Mouse (Mus musculus) C2C12 (cell line): ENCODE data around the gene Mccc1. TPM values are rescaled to one million over a fixed set of nuclear protein-coding genes. Genes with fewer than 3 reads are reported as not detected.

ENCODE experiments used
- H3K27me3 ChIP-seq: one replicate; pipeline ENCODE4 v1.6.1; 2011; ENCODE audit not compliant: control insufficient read depth, insufficient read depth, insufficient read length
- H3K36me3 ChIP-seq: one replicate; pipeline ENCODE4 v1.6.1; 2011; ENCODE audit not compliant: control insufficient read depth, insufficient read depth
- H3K4me3 ChIP-seq: one replicate; pipeline ENCODE4 v1.5.1; 2011; ENCODE audit warnings: mild to moderate bottlenecking, control low read depth; ENCODE audit not compliant: poor library complexity, insufficient read depth, severe bottlenecking
- H3K79me2 ChIP-seq: one replicate; pipeline ENCODE4 v1.6.1; 2011; ENCODE audit not compliant: control insufficient read depth, insufficient read depth
- H3K79me3 ChIP-seq: one replicate; pipeline ENCODE4 v1.6.1; 2011; ENCODE audit warnings: low read depth, control low read depth
- H3ac ChIP-seq: one replicate; pipeline ENCODE3; 2011; ENCODE audit warnings: low read depth; ENCODE audit not compliant: control insufficient read depth, insufficient read length
- CEBPB ChIP-seq: IDR thresholded peaks from one replicate; pipeline ENCODE4 v1.6.1; 2011; ENCODE audit warnings: low read depth, mild to moderate bottlenecking, control low read depth, moderate library complexity
- CTCF ChIP-seq: IDR thresholded peaks from one replicate; pipeline ENCODE4 v1.5.1; 2011; ENCODE audit not compliant: control insufficient read depth, insufficient read depth, insufficient read length
- FOSL1 ChIP-seq: IDR thresholded peaks from one replicate; pipeline ENCODE4 v1.8.0; 2011; ENCODE audit warnings: mild to moderate bottlenecking, low read length; ENCODE audit not compliant: poor library complexity, insufficient read depth, severe bottlenecking
- MAX ChIP-seq: IDR thresholded peaks from one replicate; pipeline ENCODE4 v1.6.1; 2011; ENCODE audit warnings: mild to moderate bottlenecking, control low read depth
- MYOD1 ChIP-seq: IDR thresholded peaks from one replicate; pipeline ENCODE4 v1.6.1; 2011; ENCODE audit warnings: low read depth; ENCODE audit not compliant: control insufficient read depth, insufficient read length
- MYOG ChIP-seq: IDR thresholded peaks from one replicate; pipeline ENCODE4 v1.6.1; 2011; ENCODE audit not compliant: control insufficient read depth, insufficient read length; ENCODE audit errors: extremely low read depth
- USF1 ChIP-seq: IDR thresholded peaks from one replicate; pipeline ENCODE4 v1.6.1; 2011; ENCODE audit warnings: low read depth, mild to moderate bottlenecking, control low read depth, moderate library complexity
- long read RNA-seq, 2 experiments: library from polyadenylated mRNA; unstranded; transcript quantifications; one replicate each; pipeline ENCODE4 v2.0.0; 2019 to 2020
- polyA plus RNA-seq: library from polyadenylated mRNA; unstranded; fragments of >200 nt; fragmentation: generic; extraction: Trizol; gene quantifications from one replicate; pipeline ENCODE4 v1.2.1, GENCODE M21; 2012; ENCODE audit warnings: missing spikeins

The Mccc1 gene
- 8.1 TPM for polyA plus RNA-seq
- long read RNA-seq, experiment 1, transcript Mccc1-201 (19 exons, 2,455 nt), result major isoform, 9 of 11 reads
- long read RNA-seq, experiment 1, partial matches to known transcripts, result 0 of 11 reads
- long read RNA-seq, experiment 1, other reads (novel, unspliced or antisense), result 2 of 11 reads
- long read RNA-seq, experiment 2, transcript Mccc1-201 (19 exons, 2,455 nt), result major isoform, 106 of 123 reads
- long read RNA-seq, experiment 2, partial matches to known transcripts, result 3 of 123 reads
- long read RNA-seq, experiment 2, other reads (novel, unspliced or antisense), result 14 of 123 reads

DNA sequence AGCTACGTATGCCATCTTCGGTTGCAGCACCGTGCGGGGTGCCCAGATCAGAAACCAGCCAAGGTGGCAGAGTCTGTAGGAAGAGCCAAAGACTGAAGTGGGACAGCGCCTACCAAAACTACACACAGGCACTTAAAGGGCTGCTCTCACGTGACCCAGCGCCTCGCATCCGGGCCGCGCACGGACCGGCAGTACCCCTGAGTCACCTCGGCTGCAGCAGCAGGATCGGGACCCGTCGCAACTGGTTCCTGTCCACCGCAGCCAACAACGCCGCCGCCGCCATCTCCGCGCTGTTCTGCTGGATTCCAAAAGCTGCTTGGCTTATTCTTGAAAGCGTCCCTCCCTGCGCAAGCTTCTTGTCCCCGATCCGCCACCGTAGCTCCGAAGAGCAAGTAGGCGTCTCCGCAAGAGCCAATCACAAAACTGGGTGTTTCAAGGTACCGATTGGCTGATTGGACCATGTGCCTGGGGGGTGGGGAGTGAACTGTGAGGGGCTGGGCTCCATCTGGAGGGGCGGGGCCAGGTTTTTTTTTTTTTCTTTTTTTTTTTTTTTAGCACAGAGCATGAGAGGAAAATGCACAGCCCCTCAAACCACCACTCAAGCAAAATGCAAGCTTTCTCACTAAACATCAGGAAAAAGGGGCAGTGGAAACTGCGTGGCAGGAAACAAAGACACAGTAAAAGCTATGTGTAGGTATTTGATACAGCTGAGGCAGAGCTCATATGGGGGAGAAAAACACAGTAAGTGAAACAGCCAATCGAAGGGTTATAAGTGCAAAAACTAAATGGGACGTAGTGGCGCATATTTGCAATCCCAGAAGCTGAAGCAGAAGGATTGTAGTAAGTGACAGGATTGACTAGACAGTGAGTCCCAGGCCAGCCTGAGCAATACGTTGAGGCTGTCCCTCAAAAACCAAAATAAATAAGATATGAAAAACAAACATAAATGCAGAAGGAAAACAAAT lies at the start of gene Mccc1:
Gene Mccc1, minus strand, starts transcription at position 404 of the 965 bp plus-strand sequence.
- Histone ChIP-seq H3ac (peak within 1 kb of the TSS; percentile 97), H3K36me3 (no peaks in the 10 kb centered on the region), H3K79me3 (no peaks in the 10 kb centered on the region), H3K4me3 (peak within 1 kb of the TSS; percentile 51), H3K27me3 (no peaks in the 10 kb centered on the region), H3K79me2 (peaks cover 7% of the 10 kb centered on the region)
- no peak for TF ChIP-seq MAX
- TF ChIP-seq MYOD1, result no peak
- TF ChIP-seq CEBPB, result no peak
- peak; percentile 87 for TF ChIP-seq USF1

DNA sequence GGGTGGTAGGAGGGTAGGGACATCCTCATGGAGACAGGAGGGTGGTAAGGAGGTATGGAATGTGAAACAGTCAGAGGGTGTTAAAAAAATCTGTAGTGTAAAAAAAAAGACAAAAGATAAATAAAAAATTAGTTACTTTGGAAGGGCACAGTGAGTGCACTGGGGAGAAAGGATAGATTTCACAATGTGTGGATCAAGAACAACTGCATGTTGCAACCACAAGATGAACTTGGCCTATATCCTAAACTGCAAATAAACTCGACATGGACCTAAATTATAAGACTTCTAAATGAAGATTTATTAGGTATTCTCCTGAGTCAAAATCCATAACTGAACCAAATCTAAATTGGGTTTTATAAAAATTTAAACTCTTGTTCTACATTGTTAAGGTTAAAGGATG lies 48.6 kb upstream of the Mccc1 start:
- peaks cover 7% of the 10 kb centered on the region for H3K27me3 ChIP-seq
- no peak overlapping the region for H3K4me3 ChIP-seq
- no peak for TF ChIP-seq MYOG
- TF ChIP-seq FOSL1, result no peak
- no peak for TF ChIP-seq CEBPB
- TF ChIP-seq MAX, result no peak
- no peak for TF ChIP-seq CTCF
- TF ChIP-seq USF1, result no peak
- TF ChIP-seq MYOD1, result no peak
- no peaks in the 10 kb centered on the region for H3K79me2 ChIP-seq
- H3K79me3 ChIP-seq, result no peaks in the 10 kb centered on the region
- H3ac ChIP-seq, result no peak overlapping the region
- H3K36me3 ChIP-seq, result no peaks in the 10 kb centered on the region

DNA sequence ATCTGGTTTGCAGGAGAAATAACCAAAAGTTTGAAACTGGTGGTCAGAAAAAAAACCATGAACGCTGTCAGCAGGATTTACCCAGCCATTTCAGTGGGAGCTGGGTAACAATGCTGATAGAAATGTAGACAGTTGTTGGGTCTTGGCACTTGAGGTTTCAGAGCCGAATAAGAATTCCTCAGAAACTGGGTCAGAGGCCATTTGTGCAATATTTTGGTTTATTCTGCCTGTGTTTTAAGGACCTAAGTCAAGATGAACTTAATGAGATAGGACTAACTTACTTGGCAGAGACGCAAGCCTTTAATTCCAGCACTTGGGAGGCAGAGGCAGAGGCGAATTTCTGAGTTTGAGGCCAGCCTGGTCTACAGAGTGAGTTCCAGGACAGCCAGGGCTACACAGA lies 44.6 kb upstream of the Mccc1 start:
- Histone ChIP-seq H3K4me3 (no peak overlapping the region), H3K79me2 (no peaks in the 10 kb centered on the region), H3K27me3 (no peaks in the 10 kb centered on the region), H3ac (no peak overlapping the region), H3K79me3 (no peaks in the 10 kb centered on the region), H3K36me3 (no peaks in the 10 kb centered on the region)
- TF ChIP-seq MYOD1 (no peak), MAX (no peak), FOSL1 (no peak), MYOG (no peak), USF1 (no peak)

DNA sequence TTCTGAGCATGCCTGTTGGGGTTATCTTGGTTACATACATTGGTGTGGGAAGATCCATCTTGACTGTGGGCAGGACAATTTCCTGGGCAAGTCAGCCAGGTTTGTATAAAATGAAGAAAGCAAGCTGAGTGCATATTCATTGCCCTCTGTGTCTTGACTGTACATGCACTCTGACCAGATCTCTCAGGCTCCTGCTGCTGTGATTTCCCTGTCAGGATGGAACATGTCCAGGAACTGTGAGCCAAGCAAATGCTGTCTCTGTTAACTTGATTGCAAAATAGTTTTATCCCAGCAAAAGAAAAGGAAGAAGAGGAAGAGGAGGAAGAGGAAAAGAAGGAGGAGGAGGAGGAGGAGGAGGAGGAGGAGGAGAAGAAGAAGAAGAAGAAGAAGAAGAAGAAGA lies 44.0 kb upstream of the Mccc1 start:
- Histone ChIP-seq H3K27me3 (no peaks in the 10 kb centered on the region), H3K79me3 (no peaks in the 10 kb centered on the region), H3K79me2 (no peaks in the 10 kb centered on the region), H3K36me3 (no peaks in the 10 kb centered on the region), H3ac (no peak overlapping the region), H3K4me3 (no peak overlapping the region)
- TF ChIP-seq MYOG, result no peak
- TF ChIP-seq CEBPB, result no peak
- no peak for TF ChIP-seq MAX
- TF ChIP-seq USF1, result no peak
- TF ChIP-seq FOSL1, result no peak
- no peak for TF ChIP-seq MYOD1
- no peak for TF ChIP-seq CTCF

DNA sequence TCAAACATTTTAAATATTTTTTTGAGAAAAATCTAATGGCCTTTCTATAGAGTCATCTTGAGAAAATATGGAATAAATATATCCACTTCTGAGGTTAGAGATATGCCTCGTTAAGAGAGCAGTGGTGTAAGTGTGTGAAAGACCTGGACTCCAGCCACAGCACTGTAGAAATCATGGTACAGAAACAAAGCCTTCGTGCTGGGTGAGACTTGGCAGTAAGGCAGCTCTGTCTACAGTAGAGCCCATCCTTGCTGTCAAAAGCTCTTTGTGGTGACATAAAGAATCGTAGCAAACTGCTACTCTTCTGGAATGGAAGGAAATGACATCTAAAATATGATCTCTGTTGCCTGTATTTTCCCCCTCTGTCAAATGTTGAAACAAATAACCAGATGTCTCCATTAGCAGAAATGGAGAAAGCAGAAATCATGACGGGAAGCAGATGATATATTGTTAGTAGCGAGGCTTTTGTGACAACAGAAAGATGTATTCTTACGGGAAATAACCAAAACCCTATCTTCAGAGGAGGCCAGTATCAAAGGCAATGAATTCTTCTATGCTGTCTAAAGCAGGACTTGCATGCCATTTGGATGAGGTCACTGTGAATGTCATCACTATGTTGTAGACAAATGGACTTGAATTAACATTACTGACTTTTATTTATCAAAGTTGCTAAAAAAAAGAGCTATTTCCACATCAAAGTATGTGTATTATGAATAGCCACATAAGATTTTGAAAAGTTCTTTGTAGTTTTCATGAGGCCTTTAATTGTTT lies 31.4 kb upstream of the Mccc1 start:
- Histone ChIP-seq H3K27me3 (no peaks in the 10 kb centered on the region), H3K4me3 (no peak overlapping the region), H3K36me3 (no peaks in the 10 kb centered on the region), H3K79me2 (no peaks in the 10 kb centered on the region), H3K79me3 (no peaks in the 10 kb centered on the region), H3ac (no peak overlapping the region)
- no peak for TF ChIP-seq MYOG
- TF ChIP-seq MYOD1, result no peak
- TF ChIP-seq USF1, result no peak
- TF ChIP-seq FOSL1, result no peak
- TF ChIP-seq MAX, result no peak
- no peak for TF ChIP-seq CEBPB
- no peak for TF ChIP-seq CTCF
